Mouse (Mus musculus) heart, postnatal 0 days (tissue): ENCODE results near the gene Mxra7.

Source experiments
- CTCF ChIP-seq: IDR thresholded peaks from 2 replicates; pipeline ENCODE4 v1.5.1; 2016; ENCODE audit warnings: antibody characterized with exemption, control low read depth, low read depth
- EP300 ChIP-seq: IDR thresholded peaks from 2 replicates; pipeline ENCODE4 v1.6.1; 2016; ENCODE audit warnings: antibody characterized with exemption, low read depth

DNA sequence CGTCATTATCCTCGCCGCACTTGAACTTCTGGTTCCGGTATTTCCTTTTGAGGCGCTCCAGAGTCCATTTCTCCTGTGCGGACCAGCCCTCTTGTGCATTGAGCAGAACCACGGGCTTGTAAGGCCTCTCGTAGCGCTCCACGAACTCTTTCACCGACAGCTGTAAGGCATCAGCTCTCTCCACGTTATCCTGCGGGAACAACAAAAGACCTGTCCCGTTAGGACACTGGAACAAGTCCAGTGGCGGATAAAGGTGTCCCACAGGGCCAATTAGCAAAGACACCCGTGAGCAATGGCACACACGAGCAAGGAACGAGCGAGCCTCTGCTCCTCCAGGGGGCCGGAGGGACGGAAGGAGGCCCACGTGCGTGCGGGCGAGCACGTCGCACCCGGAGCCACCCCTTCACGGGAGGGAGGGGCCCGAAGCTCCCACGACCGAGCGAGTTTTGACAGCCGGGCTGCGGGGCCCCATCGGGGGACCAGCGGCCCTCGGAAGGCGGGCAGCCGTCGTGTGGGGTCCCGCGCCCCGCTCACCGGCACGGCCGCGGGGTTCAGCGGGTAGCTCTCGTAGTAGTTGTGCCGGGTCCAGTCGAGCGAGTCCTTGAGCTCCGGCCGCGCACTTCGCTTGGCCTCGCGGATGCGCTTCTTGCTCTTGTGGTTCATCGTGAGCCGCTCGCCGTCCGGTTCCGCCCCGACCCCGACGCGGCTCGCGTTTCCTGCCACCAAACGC, 14.8 kb upstream of the Mxra7 start:
- TF ChIP-seq CTCF (no peak), EP300 (no peak)
